Mouse (Mus musculus) testis, adult 2 months (tissue): ENCODE measurements around the gene Slc9a8.

ENCODE experiments used
- CTCF ChIP-seq: fragments of 200-500 bp; IDR thresholded peaks from 2 replicates; pipeline ENCODE4 v1.5.1; 2012; ENCODE audit warnings: low read depth, mild to moderate bottlenecking, inconsistent platforms, low read length, moderate library complexity; ENCODE audit not compliant: control insufficient read depth, insufficient read depth, insufficient replicate concordance
- POLR2A ChIP-seq: fragments of 200-500 bp; IDR thresholded peaks from 2 replicates; pipeline ENCODE4 v1.6.1; 2012; ENCODE audit warnings: low read depth, mild to moderate bottlenecking, inconsistent platforms, low read length, moderate library complexity; ENCODE audit not compliant: control insufficient read depth

- TF ChIP-seq CTCF (no peak), POLR2A (no peak)
These were observed 34.5 kb upstream of the Slc9a8 start for GRCm38 (mm10) chr2:167386998-167387397.
